Mouse (Mus musculus): ENCODE measurements around the gene Loxl4.

Loxl4 gene

GRCm38 (mm10) chr19:42566283-42567019, 46.2 kb downstream of the Loxl4 start:
- DNase-seq (ENCODE audit: low read depth) = no peak

DNA sequence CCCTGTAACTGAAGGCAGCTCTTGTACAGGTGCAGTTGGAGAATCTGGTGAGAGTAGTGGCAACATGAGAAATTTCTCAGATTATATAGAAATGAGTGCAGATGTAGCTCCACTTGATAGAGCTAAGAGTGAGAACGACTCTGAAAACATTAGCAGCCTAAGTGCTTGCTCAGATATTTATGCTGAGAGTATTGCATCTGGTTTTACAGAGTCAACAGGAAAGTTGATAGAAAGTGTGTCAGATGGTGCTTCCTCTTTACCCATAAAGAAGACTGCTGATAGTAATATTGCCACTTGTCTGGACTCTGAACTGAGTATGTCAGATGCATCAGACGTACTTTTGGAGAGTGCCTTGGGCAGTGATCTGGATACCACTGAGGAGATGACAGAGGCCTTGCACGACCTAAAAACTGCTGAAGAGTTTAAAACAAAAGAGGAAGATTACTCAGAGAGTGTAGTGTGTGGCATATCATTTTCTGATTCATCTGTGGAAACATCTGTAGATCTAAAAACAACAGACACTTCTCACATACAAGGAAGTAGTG, 48.8 kb downstream of the Loxl4 start:
- DNase-seq (ENCODE audit: low read depth) = peak; percentile 75

DNA sequence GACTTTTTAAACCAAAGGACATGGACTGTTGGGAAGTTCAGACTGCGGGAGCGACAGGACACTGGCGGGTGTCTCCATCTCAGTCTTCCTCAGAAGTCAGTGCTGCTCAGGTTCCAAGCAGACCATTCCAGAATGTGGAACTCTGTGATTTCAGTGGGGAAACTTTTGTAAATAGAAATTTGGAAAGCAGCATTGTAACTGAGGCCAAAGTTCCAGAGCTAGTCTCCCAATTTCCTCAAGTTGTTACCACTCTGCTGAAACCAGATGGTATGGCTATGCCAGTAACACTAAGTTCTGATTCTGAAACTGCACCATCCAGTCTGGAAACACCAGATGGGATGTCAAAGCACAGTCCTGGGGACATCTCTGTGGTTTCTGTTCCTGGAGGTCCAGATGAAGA, 49.6 kb downstream of the Loxl4 start:
- no peak for DNase-seq (ENCODE audit: low read depth)

DNA sequence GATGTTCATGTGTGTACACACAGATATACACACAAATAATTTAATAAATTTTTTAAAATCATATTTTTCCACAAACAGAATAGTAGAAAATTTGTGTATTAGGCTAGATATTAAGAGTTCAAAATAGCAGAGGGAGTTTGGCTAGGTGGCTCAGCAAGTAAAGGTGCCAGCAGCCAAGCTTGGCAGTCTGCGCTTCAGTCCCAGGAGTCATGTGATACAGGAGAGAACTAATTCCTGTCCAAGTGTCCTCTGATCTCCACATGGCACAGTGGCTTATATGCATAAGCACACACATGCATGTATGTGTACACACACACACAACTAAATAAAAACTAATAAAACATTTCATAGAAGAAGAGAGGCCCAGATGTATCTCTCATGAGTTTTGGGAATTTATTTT, 50.6 kb downstream of the Loxl4 start:
- DNase-seq (ENCODE audit: low read depth) = no peak

GRCm38 (mm10) chr19:42558701-42559100, 53.9 kb downstream of the Loxl4 start:
- DNase-seq (ENCODE audit: low read depth) = no peak
